Mouse (Mus musculus) forebrain, embryonic 13.5 days (tissue): ENCODE measurements around the gene Pdia4. TPM values are rescaled to one million over a fixed set of nuclear protein-coding genes. Genes with fewer than 3 reads are reported as not detected.

ENCODE experiments used
- ATAC-seq: fragments of 200-750 bp; cut with Nextera tagmentation; 2 replicates; pipeline ENCODE4 v1.8.0; 2017
- H3K27ac ChIP-seq: fragments of 300-500 bp; sonication (generic); 2 replicates; pipeline ENCODE4 v1.5.1; 2015; ENCODE audit warnings: inconsistent platforms, mild to moderate bottlenecking, moderate library complexity
- H3K27me3 ChIP-seq: fragments of 300-500 bp; sonication (generic); 2 replicates; pipeline ENCODE4 v1.6.1; 2015; ENCODE audit warnings: mild to moderate bottlenecking, inconsistent platforms
- H3K36me3 ChIP-seq: fragments of 300-500 bp; sonication (generic); 2 replicates; pipeline ENCODE4 v1.6.1; 2015; ENCODE audit warnings: mild to moderate bottlenecking, inconsistent platforms; ENCODE audit not compliant: poor library complexity, severe bottlenecking
- H3K4me1 ChIP-seq: fragments of 300-500 bp; sonication (generic); 2 replicates; pipeline ENCODE4 v1.6.1; 2015; ENCODE audit warnings: inconsistent platforms
- H3K4me2 ChIP-seq: fragments of 300-500 bp; sonication (generic); 2 replicates; pipeline ENCODE4 v1.6.1; 2015; ENCODE audit warnings: inconsistent platforms, mild to moderate bottlenecking, moderate library complexity
- H3K4me3 ChIP-seq: fragments of 300-500 bp; sonication (generic); 2 replicates; pipeline ENCODE4 v1.5.1; 2015; ENCODE audit warnings: mild to moderate bottlenecking, inconsistent platforms
- H3K9ac ChIP-seq: fragments of 300-500 bp; sonication (generic); 2 replicates; pipeline ENCODE4 v1.6.1; 2015; ENCODE audit warnings: mild to moderate bottlenecking, inconsistent platforms
- H3K9me3 ChIP-seq: fragments of 300-500 bp; sonication (generic); replicated peaks from 2 replicates; pipeline ENCODE4 v1.6.1; 2016; ENCODE audit warnings: inconsistent platforms
- WGBS: fragments of 180-500 bp; shearing (Covaris S2); methylation state at CpG from one replicate; pipeline ENCODE4 v1.1.7; 2015; 5-methylcytosine and 5-hydroxymethylcytosine counted together
- polyA plus RNA-seq: library from polyadenylated mRNA; unstranded; fragments of >200 nt; fragmentation: Nextera tagmentation; extraction: Ambion mirVana; gene quantifications from 2 replicates; pipeline ENCODE4 v1.2.1, GENCODE M21; 2015

Pdia4 gene
- polyA plus RNA-seq, 1 experiment from 2014 or later, result 167 TPM

GRCm38 (mm10) chr6:47809053-47809452 lies 4.2 kb downstream of the Pdia4 start:
- Histone ChIP-seq H3K36me3 (peaks cover 34% of the 10 kb centered on the region), H3K9ac (no peak overlapping the region), H3K4me3 (no peak overlapping the region), H3K9me3 (no peaks in the 10 kb centered on the region), H3K27ac (no peak overlapping the region), H3K4me1 (peaks cover 42% of the 10 kb centered on the region), H3K4me2 (no peak overlapping the region), H3K27me3 (no peaks in the 10 kb centered on the region)
- 76% methylated on average over 4 of the region's 4 CpGs for WGBS
- no peak for ATAC-seq

- Histone ChIP-seq H3K36me3 (peaks cover 39% of the 10 kb centered on the region), H3K9me3 (no peaks in the 10 kb centered on the region), H3K27ac (no peak overlapping the region), H3K4me1 (peaks cover 39% of the 10 kb centered on the region), H3K4me3 (no peak overlapping the region), H3K27me3 (no peaks in the 10 kb centered on the region), H3K9ac (no peak overlapping the region), H3K4me2 (no peak overlapping the region)
- WGBS, result 91% methylated on average over 5 of the region's 5 CpGs
- no peak for ATAC-seq
Observed at GRCm38 (mm10) chr6:47808545-47808944, 4.7 kb downstream of the Pdia4 start.

GRCm38 (mm10) chr6:47807419-47807818 lies 5.8 kb downstream of the Pdia4 start:
- Histone ChIP-seq H3K9ac (no peak overlapping the region), H3K27me3 (no peaks in the 10 kb centered on the region), H3K27ac (no peak overlapping the region), H3K36me3 (peaks cover 50% of the 10 kb centered on the region), H3K4me1 (peaks cover 39% of the 10 kb centered on the region), H3K4me3 (no peak overlapping the region), H3K4me2 (no peak overlapping the region), H3K9me3 (no peaks in the 10 kb centered on the region)
- WGBS, result 85% methylated on average over 2 of the region's 2 CpGs
- no peak for ATAC-seq

- Histone ChIP-seq H3K9me3 (no peaks in the 10 kb centered on the region), H3K4me3 (no peak overlapping the region), H3K27me3 (no peaks in the 10 kb centered on the region), H3K4me2 (no peak overlapping the region), H3K9ac (no peak overlapping the region), H3K36me3 (peaks cover 69% of the 10 kb centered on the region), H3K27ac (no peak overlapping the region), H3K4me1 (peaks cover 22% of the 10 kb centered on the region)
- 92% methylated on average over 2 of the region's 2 CpGs for WGBS
- ATAC-seq, result no peak
Observed at GRCm38 (mm10) chr6:47805520-47805919, 7.7 kb downstream of the Pdia4 start.

GRCm38 (mm10) chr6:47799079-47799478 lies 14.2 kb downstream of the Pdia4 start:
- Histone ChIP-seq H3K36me3 (peaks cover 97% of the 10 kb centered on the region), H3K4me3 (no peak overlapping the region), H3K9ac (no peak overlapping the region), H3K27me3 (no peaks in the 10 kb centered on the region), H3K4me1 (0 out of 2 replicates have a peak, but pooled peaks cover 3% of the 10 kb centered on the region), H3K4me2 (no peak overlapping the region), H3K9me3 (no peaks in the 10 kb centered on the region), H3K27ac (no peak overlapping the region)
- ATAC-seq, result peak; percentile 57; the same call in 1 of the 2 replicates
- 51% methylated on average over 6 of the region's 6 CpGs for WGBS

GRCm38 (mm10) chr6:47794106-47794830 lies 19.0 kb downstream of the Pdia4 start:
- 0 out of 2 replicates have a peak overlapping the region, but pooled peaks have one; percentile 21 for H3K27ac ChIP-seq
- H3K4me3 ChIP-seq, result no peak overlapping the region
- H3K4me2 ChIP-seq, result no peak overlapping the region
- WGBS, result 55% methylated on average over 10 of the region's 10 CpGs
- H3K4me1 ChIP-seq, result 0 out of 2 replicates have a peak, but pooled peaks cover 3% of the 10 kb centered on the region
- H3K27me3 ChIP-seq, result no peaks in the 10 kb centered on the region
- H3K36me3 ChIP-seq, result peaks cover 49% of the 10 kb centered on the region
- 0 out of 2 replicates have a peak, but pooled peaks have one; percentile 42 for ATAC-seq
- no peak overlapping the region for H3K9ac ChIP-seq
- no peaks in the 10 kb centered on the region for H3K9me3 ChIP-seq

GRCm38 (mm10) chr6:47793284-47793683 lies 19.9 kb downstream of the Pdia4 start:
- no peaks in the 10 kb centered on the region for H3K9me3 ChIP-seq
- 83% methylated on average over 5 of the region's 5 CpGs for WGBS
- ATAC-seq, result no peak
- H3K9ac ChIP-seq, result no peak overlapping the region
- H3K4me1 ChIP-seq, result peaks cover 8% of the 10 kb centered on the region
- H3K4me2 ChIP-seq, result no peak overlapping the region
- H3K27ac ChIP-seq, result no peak overlapping the region
- no peak overlapping the region for H3K4me3 ChIP-seq
- peaks cover 39% of the 10 kb centered on the region for H3K36me3 ChIP-seq
- H3K27me3 ChIP-seq, result no peaks in the 10 kb centered on the region

- Histone ChIP-seq H3K9ac (no peak overlapping the region), H3K36me3 (peaks cover 31% of the 10 kb centered on the region), H3K9me3 (no peaks in the 10 kb centered on the region), H3K27ac (no peak overlapping the region), H3K4me2 (no peak overlapping the region), H3K4me3 (no peak overlapping the region), H3K4me1 (peaks cover 8% of the 10 kb centered on the region), H3K27me3 (no peaks in the 10 kb centered on the region)
- ATAC-seq, result no peak
- 91% methylated on average over 2 of the region's 2 CpGs for WGBS
Observed at GRCm38 (mm10) chr6:47792533-47792932, 20.7 kb downstream of the Pdia4 start.

GRCm38 (mm10) chr6:47790745-47791144 lies 22.5 kb downstream of the Pdia4 start:
- peaks cover 15% of the 10 kb centered on the region for H3K36me3 ChIP-seq
- H3K27ac ChIP-seq, result no peak overlapping the region
- no peak overlapping the region for H3K9ac ChIP-seq
- no peak overlapping the region for H3K4me3 ChIP-seq
- no peaks in the 10 kb centered on the region for H3K27me3 ChIP-seq
- H3K4me1 ChIP-seq, result peaks cover 8% of the 10 kb centered on the region
- no peak overlapping the region for H3K4me2 ChIP-seq
- no peaks in the 10 kb centered on the region for H3K9me3 ChIP-seq
- no peak for ATAC-seq
- 51% methylated on average over 2 of the region's 2 CpGs for WGBS

GRCm38 (mm10) chr6:47788821-47789220 lies 24.4 kb downstream of the Pdia4 start:
- Histone ChIP-seq H3K27ac (peak overlapping the region; percentile 92), H3K4me1 (peaks cover 5% of the 10 kb centered on the region), H3K36me3 (no peaks in the 10 kb centered on the region), H3K27me3 (no peaks in the 10 kb centered on the region), H3K9me3 (no peaks in the 10 kb centered on the region), H3K4me2 (peak overlapping the region; percentile 58), H3K9ac (peak overlapping the region; percentile 80), H3K4me3 (peak overlapping the region; percentile 47)
- ATAC-seq, result no peak
- 43% methylated on average over 3 of the region's 3 CpGs for WGBS

GRCm38 (mm10) chr6:47787941-47788736 lies 25.1 kb downstream of the Pdia4 start:
- H3K9me3 ChIP-seq, result no peaks in the 10 kb centered on the region
- WGBS, result 2% methylated on average over 18 of the region's 18 CpGs
- no peaks in the 10 kb centered on the region for H3K27me3 ChIP-seq
- H3K4me2 ChIP-seq, result peak overlapping the region; percentile 58
- peaks cover 5% of the 10 kb centered on the region for H3K4me1 ChIP-seq
- peak; percentile 94 for ATAC-seq
- H3K9ac ChIP-seq, result peak overlapping the region; percentile 80
- H3K4me3 ChIP-seq, result peak overlapping the region; percentile 47
- no peaks in the 10 kb centered on the region for H3K36me3 ChIP-seq
- peak overlapping the region; percentile 92 for H3K27ac ChIP-seq

GRCm38 (mm10) chr6:47784707-47785412 lies 28.4 kb downstream of the Pdia4 start:
- H3K4me3 ChIP-seq, result no peak overlapping the region
- no peaks in the 10 kb centered on the region for H3K27me3 ChIP-seq
- H3K9ac ChIP-seq, result no peak overlapping the region
- 86% methylated on average over 5 of the region's 5 CpGs for WGBS
- no peak overlapping the region for H3K27ac ChIP-seq
- ATAC-seq, result no peak
- H3K9me3 ChIP-seq, result no peaks in the 10 kb centered on the region
- no peaks in the 10 kb centered on the region for H3K36me3 ChIP-seq
- no peak overlapping the region for H3K4me2 ChIP-seq
- peaks cover 12% of the 10 kb centered on the region for H3K4me1 ChIP-seq
